Mouse (Mus musculus): Measurements from ENCODE around the gene Slc35b4.

Slc35b4 gene

GRCm38 (mm10) chr6:34170844-34171494 is 5.9 kb downstream of the Slc35b4 start:
- no peak for DNase-seq (ENCODE audit: low read depth)

- DNase-seq (ENCODE audit: low read depth), result no peak
These were observed 8.1 kb downstream of the Slc35b4 start for GRCm38 (mm10) chr6:34168834-34169233.

GRCm38 (mm10) chr6:34163014-34163413 is 13.9 kb downstream of the Slc35b4 start:
- no peak for DNase-seq (ENCODE audit: low read depth)

GRCm38 (mm10) chr6:34162607-34163006 is 14.3 kb downstream of the Slc35b4 start:
- no peak for DNase-seq (ENCODE audit: low read depth)

- no peak for DNase-seq (ENCODE audit: low read depth)
These were observed 15.4 kb downstream of the Slc35b4 start for GRCm38 (mm10) chr6:34161511-34161910.

- DNase-seq (ENCODE audit: low read depth), result no peak
These were observed 16.0 kb downstream of the Slc35b4 start for GRCm38 (mm10) chr6:34160816-34161310.

GRCm38 (mm10) chr6:34159998-34160815 is 16.7 kb downstream of the Slc35b4 start:
- DNase-seq (ENCODE audit: low read depth), result no peak

- no peak for DNase-seq (ENCODE audit: low read depth)
These were observed 19.8 kb downstream of the Slc35b4 start for GRCm38 (mm10) chr6:34156841-34157748.

- peak; percentile 41 for DNase-seq (ENCODE audit: low read depth)
These were observed 20.9 kb downstream of the Slc35b4 start for GRCm38 (mm10) chr6:34156057-34156456.

GRCm38 (mm10) chr6:34155137-34155804 is 21.6 kb downstream of the Slc35b4 start:
- DNase-seq (ENCODE audit: low read depth), result no peak

- no peak for DNase-seq (ENCODE audit: low read depth)
These were observed 22.7 kb downstream of the Slc35b4 start for GRCm38 (mm10) chr6:34154202-34154601.

GRCm38 (mm10) chr6:34153069-34154052 is 23.6 kb downstream of the Slc35b4 start:
- no peak for DNase-seq (ENCODE audit: low read depth)

GRCm38 (mm10) chr6:34149821-34150220 is 27.1 kb downstream of the Slc35b4 start:
- no peak for DNase-seq (ENCODE audit: low read depth)

GRCm38 (mm10) chr6:34149066-34149465 is 27.8 kb downstream of the Slc35b4 start:
- DNase-seq (ENCODE audit: low read depth), result no peak

GRCm38 (mm10) chr6:34148639-34149038 is 28.3 kb downstream of the Slc35b4 start:
- DNase-seq (ENCODE audit: low read depth), result no peak

- no peak for DNase-seq (ENCODE audit: low read depth)
These were observed 28.9 kb downstream of the Slc35b4 start for GRCm38 (mm10) chr6:34148021-34148420.

GRCm38 (mm10) chr6:34146042-34146441 is 30.9 kb downstream of the Slc35b4 start:
- DNase-seq (ENCODE audit: low read depth), result no peak

GRCm38 (mm10) chr6:34142931-34143330 is 34.0 kb downstream of the Slc35b4 start:
- no peak for DNase-seq (ENCODE audit: low read depth)

GRCm38 (mm10) chr6:34138366-34138765 is 38.5 kb downstream of the Slc35b4 start:
- no peak for DNase-seq (ENCODE audit: low read depth)

GRCm38 (mm10) chr6:34132391-34132790 is 44.5 kb downstream of the Slc35b4 start:
- no peak for DNase-seq (ENCODE audit: low read depth)

Measured in naive thymus-derived CD4-positive, alpha-beta T cell, adult 2 months (primary cell).